Mouse (Mus musculus): ENCODE measurements around the gene Cdh5. TPM values are rescaled to one million over a fixed set of nuclear protein-coding genes. Genes with fewer than 3 reads are reported as not detected.

The Cdh5 gene
- 0.13 and 0.16 TPM in 2 replicates for total RNA-seq (2023)

DNA sequence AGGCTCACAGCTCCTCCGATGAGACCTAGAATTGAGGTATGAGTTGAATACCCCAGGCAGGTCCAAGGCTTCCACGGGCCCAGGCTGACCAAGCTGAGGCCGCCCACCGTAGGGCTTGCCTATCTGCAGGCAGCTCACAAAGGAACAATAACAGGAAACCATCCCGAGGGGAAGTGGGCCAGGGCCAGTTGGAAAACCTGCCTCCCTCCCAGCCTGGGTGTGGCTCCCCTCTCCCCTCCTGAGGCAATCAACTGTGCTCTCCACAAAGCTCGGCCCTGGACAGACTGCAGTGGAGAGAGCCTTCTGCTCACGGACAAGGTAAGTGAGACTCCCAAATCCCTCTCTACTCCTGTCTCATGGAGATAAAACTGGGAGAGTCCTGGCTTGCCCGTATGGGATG is at the start of gene Cdh5:
Cdh5 (plus strand) TSS at position 211 of the 400 bp plus-strand sequence.

GRCm38 (mm10) chr8:104170118-104171049 is 69.0 kb downstream of the Cdh5 start, which contains the start of gene Bean1:
Gene Bean1, plus strand, starts transcription at chr8:104170442.

Other genes starting within 250 kb of the Cdh5 start
- gene Bean1, start 68.8 kb downstream of the Cdh5 start, total RNA-seq (2023): not detected in 2 replicates
- 43.5 and 48.0 TPM in 2 replicates for gene Tk2, start 146.9 kb downstream of the Cdh5 start, total RNA-seq (2023)
- gene Cklf, start 149.2 kb downstream of the Cdh5 start, total RNA-seq (2023): 92.3 and 95.2 TPM in 2 replicates
- not detected in 2 replicates for gene Cmtm2a, start 191.6 kb downstream of the Cdh5 start, total RNA-seq (2023)
- not detected in 2 replicates for gene Gm45711, start 208.5 kb downstream of the Cdh5 start, total RNA-seq (2023)
- not detected in 2 replicates for gene Cmtm1, start 208.5 kb downstream of the Cdh5 start, total RNA-seq (2023)
- not detected in 2 replicates for gene Gm11020, start 219.9 kb downstream of the Cdh5 start, total RNA-seq (2023)
- not detected in 2 replicates for gene Cmtm2b, start 220.6 kb downstream of the Cdh5 start, total RNA-seq (2023)
- 22.2 and 26.6 TPM in 2 replicates for gene Cmtm3, start 237.8 kb downstream of the Cdh5 start, total RNA-seq (2023)